Mouse (Mus musculus) thymus, postnatal 36 days (tissue): Measurements from ENCODE around the gene Icos.

Source experiments
- DNase-seq, 2 experiments: peaks; one replicate each; pipeline ENCODE4 v3.0.0; 2022; ENCODE audit warnings: mixed read lengths in 2 of 2

Gene Icos

GRCm38 (mm10) chr1:60967521-60967920 lies 10.2 kb upstream of the Icos start:
- DNase-seq, result no peak

GRCm38 (mm10) chr1:60970846-60971245 lies 6.9 kb upstream of the Icos start:
- no peak for DNase-seq

- DNase-seq, result no peak
Observed at GRCm38 (mm10) chr1:60974221-60974620, 3.5 kb upstream of the Icos start.

GRCm38 (mm10) chr1:60975646-60976294 lies 2.0 kb upstream of the Icos start:
- DNase-seq, result no peak

GRCm38 (mm10) chr1:60979126-60979842 lies 1.6 kb downstream of the Icos start:
- DNase-seq, result no peak

GRCm38 (mm10) chr1:60979843-60980235 lies 2.1 kb downstream of the Icos start:
- DNase-seq, result no peak

- DNase-seq, result no peak
Observed at GRCm38 (mm10) chr1:60985075-60985474, 7.3 kb downstream of the Icos start.

GRCm38 (mm10) chr1:60986141-60986540 lies 8.4 kb downstream of the Icos start:
- no peak for DNase-seq

GRCm38 (mm10) chr1:60989086-60989485 lies 11.4 kb downstream of the Icos start:
- no peak for DNase-seq

GRCm38 (mm10) chr1:60990305-60990704 lies 12.6 kb downstream of the Icos start:
- DNase-seq, result peak; percentile 15 to 41

- DNase-seq, result no peak
Observed at GRCm38 (mm10) chr1:60998008-60998557, 20.4 kb downstream of the Icos start.

GRCm38 (mm10) chr1:60998689-60999088 lies 21.0 kb downstream of the Icos start:
- DNase-seq, result no peak

- no peak for DNase-seq
Observed at GRCm38 (mm10) chr1:61001786-61002354, 24.1 kb downstream of the Icos start.

GRCm38 (mm10) chr1:61006229-61006628 lies 28.5 kb downstream of the Icos start:
- no peak for DNase-seq

- no peak for DNase-seq
Observed at GRCm38 (mm10) chr1:61007516-61007915, 29.8 kb downstream of the Icos start.

- DNase-seq, result peak in 1 of 2 experiments; percentile 24
Observed at GRCm38 (mm10) chr1:61016578-61017118, 38.9 kb downstream of the Icos start.

- no peak for DNase-seq
Observed at GRCm38 (mm10) chr1:61026712-61027111, 49.0 kb downstream of the Icos start.

- no peak for DNase-seq
Observed at GRCm38 (mm10) chr1:61027519-61027918, 49.8 kb downstream of the Icos start.

GRCm38 (mm10) chr1:61029919-61030318 lies 52.2 kb downstream of the Icos start:
- no peak for DNase-seq

- DNase-seq, result no peak
Observed at GRCm38 (mm10) chr1:61030532-61030931, 52.8 kb downstream of the Icos start.

GRCm38 (mm10) chr1:61035270-61035669 lies 57.5 kb downstream of the Icos start:
- DNase-seq, result no peak

- DNase-seq, result no peak
Observed at GRCm38 (mm10) chr1:61038223-61038622, 60.5 kb downstream of the Icos start.

- no peak for DNase-seq
Observed at GRCm38 (mm10) chr1:61039310-61039709, 61.6 kb downstream of the Icos start.

GRCm38 (mm10) chr1:61040401-61040800 lies 62.7 kb downstream of the Icos start:
- DNase-seq, result no peak
